Mouse (Mus musculus) forebrain, embryonic 12.5 days (tissue): ENCODE data around the gene St7. TPM values are rescaled to one million over a fixed set of nuclear protein-coding genes. Genes with fewer than 3 reads are reported as not detected.

Experiments used
- ATAC-seq: fragments of 200-750 bp; cut with Nextera tagmentation; 2 replicates; pipeline ENCODE4 v1.8.0; 2017; ENCODE audit warnings: moderate TSS enrichment; ENCODE audit not compliant: low FRiP score
- H3K27ac ChIP-seq: fragments of 300-500 bp; sonication (generic); 2 replicates; pipeline ENCODE4 v1.5.1; 2016; ENCODE audit warnings: mild to moderate bottlenecking
- H3K27me3 ChIP-seq: fragments of 300-500 bp; sonication (generic); 2 replicates; pipeline ENCODE4 v1.6.1; 2016; ENCODE audit warnings: mild to moderate bottlenecking
- H3K36me3 ChIP-seq: fragments of 300-500 bp; sonication (generic); replicated peaks from 2 replicates; pipeline ENCODE4 v1.6.1; 2016; ENCODE audit warnings: mild to moderate bottlenecking
- H3K4me1 ChIP-seq: fragments of 300-500 bp; sonication (generic); 2 replicates; pipeline ENCODE4 v1.6.1; 2016
- H3K4me2 ChIP-seq: fragments of 300-500 bp; sonication (generic); 2 replicates; pipeline ENCODE4 v1.6.1; 2016; ENCODE audit warnings: mild to moderate bottlenecking, moderate library complexity
- H3K4me3 ChIP-seq: fragments of 300-500 bp; sonication (generic); replicated peaks from 2 replicates; pipeline ENCODE4 v1.5.1; 2016; ENCODE audit warnings: mild to moderate bottlenecking
- H3K9ac ChIP-seq: fragments of 300-500 bp; sonication (generic); 2 replicates; pipeline ENCODE4 v1.6.1; 2016; ENCODE audit warnings: mild to moderate bottlenecking
- H3K9me3 ChIP-seq: fragments of 300-500 bp; sonication (generic); 2 replicates; pipeline ENCODE4 v1.6.1; 2016
- WGBS: fragments of 180-500 bp; shearing (Covaris S2); methylation state at CpG from one replicate; pipeline ENCODE4 v1.1.7; 2016; 5-methylcytosine and 5-hydroxymethylcytosine counted together
- polyA plus RNA-seq: library from polyadenylated mRNA; unstranded; fragments of >200 nt; fragmentation: Nextera tagmentation; extraction: Ambion mirVana; gene quantifications from 2 replicates; pipeline ENCODE4 v1.2.1, GENCODE M21; 2016

Gene St7
- polyA plus RNA-seq, 1 experiment from 2014 or later, result 48.6 TPM

DNA sequence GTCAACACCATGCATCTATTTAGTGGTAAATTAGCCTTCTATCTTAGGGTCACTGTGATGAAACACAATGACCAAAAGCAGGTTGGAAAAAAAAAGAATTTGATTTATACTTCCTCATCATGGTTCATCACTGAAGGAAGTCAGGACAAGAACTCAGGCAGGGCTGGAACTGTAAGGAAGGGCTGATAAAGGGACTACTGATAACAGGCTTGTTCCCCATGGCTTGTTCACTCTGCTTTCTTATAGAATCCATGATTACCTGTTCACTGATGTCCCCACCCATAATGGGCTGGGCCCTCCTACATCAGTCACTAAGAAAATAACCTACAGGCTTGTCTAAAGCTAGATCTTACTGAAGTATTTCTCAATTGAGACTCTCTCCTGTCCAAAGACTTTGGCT, 190.2 kb downstream of the St7 start:
- Histone ChIP-seq H3K4me3 (no peak overlapping the region), H3K27me3 (no peaks in the 10 kb centered on the region), H3K4me2 (no peak overlapping the region), H3K9me3 (no peaks in the 10 kb centered on the region), H3K27ac (no peak overlapping the region), H3K4me1 (no peaks in the 10 kb centered on the region), H3K36me3 (peaks cover 20% of the 10 kb centered on the region), H3K9ac (no peak overlapping the region)
- no peak for ATAC-seq

GRCm38 (mm10) chr6:17887765-17888164, 195.0 kb downstream of the St7 start:
- H3K9me3 ChIP-seq, result no peaks in the 10 kb centered on the region
- no peak overlapping the region for H3K9ac ChIP-seq
- H3K36me3 ChIP-seq, result peaks cover 25% of the 10 kb centered on the region
- no peak overlapping the region for H3K27ac ChIP-seq
- H3K27me3 ChIP-seq, result no peaks in the 10 kb centered on the region
- WGBS, result 82% methylated on average over 6 of the region's 6 CpGs
- H3K4me3 ChIP-seq, result no peak overlapping the region
- no peak overlapping the region for H3K4me2 ChIP-seq
- no peak for ATAC-seq
- no peaks in the 10 kb centered on the region for H3K4me1 ChIP-seq

DNA sequence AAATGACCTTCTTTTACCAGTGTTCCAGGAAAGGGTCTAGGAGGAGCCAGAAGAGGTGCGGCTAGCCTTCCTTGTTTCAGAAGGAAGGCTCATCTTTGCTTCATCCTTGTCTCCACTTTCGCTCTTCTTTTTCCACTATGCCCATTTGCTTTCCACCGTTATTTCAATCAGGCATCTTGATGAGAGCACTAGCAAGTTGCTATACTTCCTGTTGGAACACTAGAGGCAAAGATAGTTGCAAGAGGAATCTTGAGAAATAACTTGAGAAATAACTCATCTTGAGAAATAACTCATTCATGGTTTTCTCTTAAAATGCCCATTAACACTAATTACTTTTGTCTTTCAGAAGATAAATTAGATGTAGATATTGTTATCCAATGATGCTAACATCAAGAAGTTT, 202.8 kb downstream of the St7 start:
- no peak overlapping the region for H3K9ac ChIP-seq
- H3K4me1 ChIP-seq, result no peaks in the 10 kb centered on the region
- H3K4me2 ChIP-seq, result no peak overlapping the region
- WGBS, result 93% methylated on average over 3 of the region's 3 CpGs
- peaks cover 12% of the 10 kb centered on the region; the same call in 1 of the 2 replicates for H3K36me3 ChIP-seq
- no peak overlapping the region for H3K27ac ChIP-seq
- H3K27me3 ChIP-seq, result no peaks in the 10 kb centered on the region
- H3K9me3 ChIP-seq, result no peaks in the 10 kb centered on the region
- no peak overlapping the region for H3K4me3 ChIP-seq
- ATAC-seq, result no peak

DNA sequence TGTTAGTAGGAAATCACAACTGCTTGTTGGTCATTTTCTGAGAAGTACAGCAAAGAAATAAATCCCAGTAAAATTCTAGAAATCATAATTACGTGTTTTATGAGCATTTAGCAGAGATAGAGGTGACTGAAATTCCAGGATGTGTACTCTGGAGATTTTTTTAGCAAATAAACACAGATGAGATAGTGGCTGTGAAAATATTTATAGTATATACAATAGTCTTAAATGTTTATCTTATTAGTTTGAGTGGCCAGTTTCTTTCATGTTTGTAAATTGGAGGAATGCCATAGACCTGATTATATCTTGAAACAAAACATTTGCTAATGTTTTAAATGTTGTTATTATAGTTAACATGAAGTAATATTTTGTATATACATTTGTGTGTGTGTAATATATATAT, 205.8 kb downstream of the St7 start:
- Histone ChIP-seq H3K9me3 (no peaks in the 10 kb centered on the region), H3K4me3 (no peak overlapping the region)
- 85% methylated on average over 1 of the region's 1 CpGs for WGBS

GRCm38 (mm10) chr6:17903355-17903754, 210.6 kb downstream of the St7 start:
- Histone ChIP-seq H3K36me3 (0 out of 2 replicates have a peak, but pooled peaks cover 3% of the 10 kb centered on the region), H3K9ac (no peak overlapping the region), H3K9me3 (no peaks in the 10 kb centered on the region), H3K27ac (no peak overlapping the region), H3K4me1 (peaks cover 22% of the 10 kb centered on the region), H3K4me2 (no peak overlapping the region), H3K4me3 (no peak overlapping the region), H3K27me3 (no peaks in the 10 kb centered on the region)
- no peak for ATAC-seq
- WGBS, result 80% methylated on average over 3 of the region's 3 CpGs

More for the DNA sequence above, 205.8 kb downstream of the St7 start:
- Histone ChIP-seq H3K4me1 (no peaks in the 10 kb centered on the region), H3K27me3 (no peaks in the 10 kb centered on the region), H3K27ac (no peak overlapping the region), H3K36me3 (0 out of 2 replicates have a peak, but pooled peaks cover 10% of the 10 kb centered on the region), H3K4me2 (no peak overlapping the region), H3K9ac (no peak overlapping the region)
- ATAC-seq, result no peak

DNA sequence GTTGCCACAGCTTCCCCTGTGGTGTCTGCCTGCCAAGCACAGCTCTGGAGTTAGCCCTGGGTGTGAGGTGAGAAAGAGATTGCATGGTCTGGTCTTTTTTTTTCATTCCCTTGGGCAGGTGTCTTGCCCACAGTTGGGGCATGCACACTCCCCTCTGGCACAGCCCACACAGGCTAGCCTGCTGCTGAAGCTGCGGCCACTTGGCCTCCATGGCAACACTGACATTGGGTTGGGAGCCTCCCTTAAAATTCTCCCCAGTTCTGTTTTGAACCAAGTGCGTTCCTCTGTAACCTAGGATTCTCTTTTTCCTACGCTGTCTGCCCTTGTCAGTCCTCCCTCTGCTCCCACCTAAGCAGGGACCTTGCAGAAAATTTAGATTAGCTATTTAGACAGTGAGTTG, 213.0 kb downstream of the St7 start:
- 21% methylated on average over 3 of the region's 3 CpGs for WGBS
- H3K4me3 ChIP-seq, result no peak overlapping the region
- no peak overlapping the region for H3K27ac ChIP-seq
- H3K9me3 ChIP-seq, result no peaks in the 10 kb centered on the region
- H3K36me3 ChIP-seq, result peaks cover 6% of the 10 kb centered on the region
- no peak overlapping the region for H3K4me2 ChIP-seq
- peak; percentile 23; the same call in 1 of the 2 replicates for ATAC-seq
- H3K4me1 ChIP-seq, result peaks cover 22% of the 10 kb centered on the region
- no peak overlapping the region for H3K9ac ChIP-seq
- no peaks in the 10 kb centered on the region for H3K27me3 ChIP-seq

DNA sequence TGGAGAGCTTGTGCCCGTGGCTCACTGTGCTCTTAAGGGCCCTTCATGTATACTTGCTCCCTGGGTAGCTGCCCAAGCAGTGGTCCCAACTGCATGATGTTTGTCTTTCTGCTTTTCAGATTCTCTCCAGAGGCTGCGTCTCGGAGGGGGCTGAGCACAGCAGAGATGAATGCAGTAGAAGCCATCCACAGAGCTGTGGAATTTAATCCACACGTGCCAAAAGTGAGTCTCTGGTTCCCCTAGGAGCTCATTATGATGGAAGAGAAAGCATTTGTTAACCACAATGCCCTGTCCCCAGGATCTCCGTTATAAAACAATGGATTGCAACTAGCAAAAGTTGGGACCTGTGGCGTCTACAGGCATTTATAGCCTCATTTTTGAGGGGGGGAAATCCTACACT, 213.6 kb downstream of the St7 start:
- peaks cover 22% of the 10 kb centered on the region for H3K4me1 ChIP-seq
- H3K9me3 ChIP-seq, result no peaks in the 10 kb centered on the region
- no peak overlapping the region for H3K4me3 ChIP-seq
- peak; percentile 36; the same call in 1 of the 2 replicates for ATAC-seq
- no peak overlapping the region for H3K4me2 ChIP-seq
- peaks cover 6% of the 10 kb centered on the region for H3K36me3 ChIP-seq
- H3K27ac ChIP-seq, result no peak overlapping the region
- H3K9ac ChIP-seq, result no peak overlapping the region
- no peaks in the 10 kb centered on the region for H3K27me3 ChIP-seq
- WGBS, result 5% methylated on average over 6 of the region's 6 CpGs

- Histone ChIP-seq H3K27ac (no peak overlapping the region), H3K9ac (no peak overlapping the region)
Observed at GRCm38 (mm10) chr6:17912312-17912711, 219.6 kb downstream of the St7 start.

DNA sequence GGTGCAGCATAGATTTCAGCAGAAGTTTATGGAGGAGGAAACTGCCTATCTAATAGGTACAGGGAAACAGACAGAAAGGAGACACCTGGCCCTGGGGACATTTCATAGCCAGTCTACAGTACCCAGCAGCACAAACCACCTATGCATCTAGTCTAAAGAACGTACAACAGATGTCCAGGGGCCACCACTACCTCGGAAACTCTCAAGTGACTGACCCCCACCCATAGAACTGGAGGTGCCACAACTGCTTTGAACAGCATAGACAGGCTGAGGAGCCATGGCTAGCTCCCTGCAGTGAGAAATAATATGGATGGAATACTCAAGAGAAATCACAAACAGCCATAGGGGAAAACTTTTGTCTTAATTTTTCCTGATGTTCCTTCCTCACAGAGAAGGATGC, 220.1 kb downstream of the St7 start:
- no peak for ATAC-seq
- H3K4me1 ChIP-seq, result peaks cover 14% of the 10 kb centered on the region; the same call in 1 of the 2 replicates
- no peak overlapping the region for H3K27ac ChIP-seq
- no peak overlapping the region for H3K4me2 ChIP-seq
- 91% methylated on average over 2 of the region's 2 CpGs for WGBS
- peaks cover 3% of the 10 kb centered on the region for H3K36me3 ChIP-seq
- H3K27me3 ChIP-seq, result no peaks in the 10 kb centered on the region
- no peaks in the 10 kb centered on the region for H3K9me3 ChIP-seq
- H3K9ac ChIP-seq, result no peak overlapping the region
- H3K4me3 ChIP-seq, result no peak overlapping the region

More at GRCm38 (mm10) chr6:17912312-17912711, 219.6 kb downstream of the St7 start:
- WGBS, result 80% methylated on average over 6 of the region's 6 CpGs
- no peak overlapping the region for H3K4me2 ChIP-seq
- H3K4me3 ChIP-seq, result no peak overlapping the region
- peaks cover 3% of the 10 kb centered on the region for H3K36me3 ChIP-seq
- ATAC-seq, result no peak
- peaks cover 14% of the 10 kb centered on the region; the same call in 1 of the 2 replicates for H3K4me1 ChIP-seq
- no peaks in the 10 kb centered on the region for H3K27me3 ChIP-seq
- no peaks in the 10 kb centered on the region for H3K9me3 ChIP-seq

- Histone ChIP-seq H3K4me2 (no peak overlapping the region), H3K9me3 (no peaks in the 10 kb centered on the region), H3K36me3 (peaks cover 3% of the 10 kb centered on the region), H3K4me3 (no peak overlapping the region), H3K4me1 (peaks cover 14% of the 10 kb centered on the region; the same call in 1 of the 2 replicates), H3K9ac (no peak overlapping the region), H3K27me3 (no peaks in the 10 kb centered on the region), H3K27ac (no peak overlapping the region)
- 72% methylated on average over 1 of the region's 1 CpGs for WGBS
- no peak for ATAC-seq
Observed at GRCm38 (mm10) chr6:17913315-17913714, 220.6 kb downstream of the St7 start.

GRCm38 (mm10) chr6:17914300-17914699, 221.6 kb downstream of the St7 start:
- H3K4me1 ChIP-seq, result peaks cover 14% of the 10 kb centered on the region; the same call in 1 of the 2 replicates
- peaks cover 2% of the 10 kb centered on the region for H3K36me3 ChIP-seq
- 85% methylated on average over 3 of the region's 3 CpGs for WGBS
- ATAC-seq, result no peak
- H3K9ac ChIP-seq, result no peak overlapping the region
- H3K27ac ChIP-seq, result no peak overlapping the region
- no peaks in the 10 kb centered on the region for H3K27me3 ChIP-seq
- H3K4me2 ChIP-seq, result no peak overlapping the region
- no peak overlapping the region for H3K4me3 ChIP-seq
- H3K9me3 ChIP-seq, result no peaks in the 10 kb centered on the region

GRCm38 (mm10) chr6:17917233-17917632, 224.5 kb downstream of the St7 start:
- no peak for ATAC-seq
- no peaks in the 10 kb centered on the region for H3K9me3 ChIP-seq
- peaks cover 14% of the 10 kb centered on the region; the same call in 1 of the 2 replicates for H3K4me1 ChIP-seq
- H3K4me2 ChIP-seq, result no peak overlapping the region
- WGBS, result 83% methylated on average over 4 of the region's 4 CpGs
- no peak overlapping the region for H3K4me3 ChIP-seq
- no peak overlapping the region for H3K27ac ChIP-seq
- H3K9ac ChIP-seq, result no peak overlapping the region
- no peaks in the 10 kb centered on the region for H3K27me3 ChIP-seq
- peaks cover 5% of the 10 kb centered on the region for H3K36me3 ChIP-seq

DNA sequence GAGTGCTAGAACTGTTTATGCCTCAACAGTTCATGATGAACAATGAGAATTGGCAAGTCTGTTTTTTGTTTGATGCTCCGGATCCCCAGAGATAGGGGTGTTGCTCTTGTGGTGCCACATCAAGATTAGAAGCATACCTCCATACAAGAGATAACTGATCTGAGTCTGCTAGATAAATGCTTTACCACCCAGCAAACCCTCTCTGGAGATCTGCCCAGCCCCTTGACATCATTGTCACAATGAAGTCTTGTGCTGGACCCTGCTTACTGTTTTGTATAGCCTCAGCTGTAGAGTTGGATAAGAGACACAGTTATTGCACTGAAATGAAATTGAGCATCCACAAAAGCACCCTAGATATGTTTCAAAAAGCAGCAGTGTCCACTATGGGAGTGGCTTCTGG, 229.4 kb downstream of the St7 start:
- ATAC-seq, result no peak
- no peak overlapping the region for H3K4me2 ChIP-seq
- H3K4me1 ChIP-seq, result no peaks in the 10 kb centered on the region
- H3K27ac ChIP-seq, result no peak overlapping the region
- 93% methylated on average over 1 of the region's 1 CpGs for WGBS
- no peak overlapping the region for H3K9ac ChIP-seq
- peaks cover 15% of the 10 kb centered on the region; the same call in 1 of the 2 replicates for H3K36me3 ChIP-seq
- no peaks in the 10 kb centered on the region for H3K9me3 ChIP-seq
- no peaks in the 10 kb centered on the region for H3K27me3 ChIP-seq
- no peak overlapping the region for H3K4me3 ChIP-seq
